Mouse (Mus musculus) cortical plate, adult 2 months (tissue): Measurements from ENCODE around the gene Alad.

Experiments used
- CTCF ChIP-seq: fragments of 200-500 bp; IDR thresholded peaks from 2 replicates; pipeline ENCODE4 v1.5.1; 2011; ENCODE audit warnings: mild to moderate bottlenecking, control low read depth, low read length; ENCODE audit not compliant: insufficient read depth; ENCODE audit errors: extremely low read depth
- POLR2A ChIP-seq: fragments of 200-500 bp; IDR thresholded peaks from 2 replicates; pipeline ENCODE4 v1.6.1; 2011; ENCODE audit warnings: mild to moderate bottlenecking, low read length, control low read depth; ENCODE audit not compliant: insufficient read depth; ENCODE audit errors: extremely low read depth

GRCm38 (mm10) chr4:62516079-62516478, 3.6 kb downstream of the Alad start:
- TF ChIP-seq POLR2A (no peak), CTCF (no peak)
